Mouse (Mus musculus): ENCODE data around the gene Camk2b.

The Camk2b gene

DNA sequence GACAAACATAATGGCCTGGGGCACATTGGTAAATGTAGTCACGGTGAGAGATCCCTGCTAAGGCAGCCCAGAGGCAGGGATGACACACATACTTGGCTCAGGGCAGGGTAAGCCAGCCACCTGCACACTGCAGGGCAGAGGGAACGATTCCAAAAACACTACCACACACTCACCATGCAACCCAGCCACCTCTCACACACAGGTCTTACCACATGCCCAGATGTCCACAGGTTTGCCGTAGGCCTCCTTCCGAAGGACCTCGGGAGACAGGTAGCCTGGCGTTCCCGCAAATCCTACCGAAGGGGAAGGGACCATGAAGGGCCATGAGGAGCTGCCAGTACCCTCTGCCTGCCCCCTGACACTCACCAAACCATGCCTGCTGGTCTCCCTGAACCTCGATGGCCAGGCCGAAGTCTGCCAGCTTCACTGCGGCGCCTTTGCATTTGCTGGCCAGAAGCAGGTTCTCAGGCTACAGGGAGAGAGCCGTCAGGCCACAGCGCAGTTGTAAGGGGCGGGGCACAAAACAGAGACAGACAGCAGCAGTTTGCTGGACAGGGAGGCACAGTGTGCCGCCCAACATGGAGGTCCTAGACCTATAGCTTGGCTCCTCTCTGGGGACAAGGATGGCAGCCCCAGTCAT, 76.1 kb downstream of the Camk2b start:
- CTCF ChIA-PET = interaction anchor here (0.6 to 2.1 kb wide), 4 partner anchors 34 to 80 kb away, joined by 4 to 8 read pairs (median 7); no protein-coding TSS in a partner anchor

DNA sequence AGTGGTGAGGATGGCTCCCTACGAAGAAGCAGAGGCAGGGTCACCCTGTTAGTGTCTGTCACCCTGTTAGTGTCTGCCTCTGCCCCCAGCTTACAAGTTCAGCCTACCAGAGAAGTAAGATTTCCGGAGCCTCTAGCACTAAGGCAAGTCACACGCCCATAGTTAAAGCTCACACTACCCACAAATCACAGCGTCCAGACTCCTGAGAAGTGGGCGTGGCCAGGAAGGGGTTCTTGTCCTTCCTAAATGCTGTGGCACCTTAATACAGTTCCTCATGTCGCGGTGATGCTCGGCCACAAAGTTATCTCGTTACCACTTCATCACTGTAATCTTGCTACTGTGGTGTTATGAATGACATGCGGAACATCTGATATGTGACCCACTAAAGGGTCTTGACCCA, 78.0 kb downstream of the Camk2b start:
- CTCF ChIA-PET = interaction anchor here (0.6 kb wide), 1 partner anchor 1081 kb away, joined by 5 read pairs; no protein-coding TSS in a partner anchor

DNA sequence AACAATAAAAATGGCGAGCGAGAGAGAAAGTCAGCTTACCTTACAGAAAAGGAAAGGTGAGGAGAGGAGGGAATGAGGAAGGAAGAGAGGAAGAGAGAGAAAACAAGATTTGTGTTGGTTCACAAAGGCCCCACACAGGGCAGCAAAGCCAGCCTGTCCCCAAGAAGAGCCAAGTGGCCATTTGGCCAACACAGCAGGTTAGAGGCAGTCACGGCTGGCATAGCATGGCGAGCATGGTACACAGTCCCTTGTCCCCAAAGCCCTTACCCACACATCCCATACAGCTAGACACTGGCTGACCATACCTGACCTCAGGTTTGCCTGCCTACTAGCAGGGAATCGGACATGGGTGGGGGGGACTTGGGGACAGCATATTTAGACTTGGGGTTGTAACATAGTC, 82.5 kb downstream of the Camk2b start:
- CTCF ChIA-PET = no interaction called here

DNA sequence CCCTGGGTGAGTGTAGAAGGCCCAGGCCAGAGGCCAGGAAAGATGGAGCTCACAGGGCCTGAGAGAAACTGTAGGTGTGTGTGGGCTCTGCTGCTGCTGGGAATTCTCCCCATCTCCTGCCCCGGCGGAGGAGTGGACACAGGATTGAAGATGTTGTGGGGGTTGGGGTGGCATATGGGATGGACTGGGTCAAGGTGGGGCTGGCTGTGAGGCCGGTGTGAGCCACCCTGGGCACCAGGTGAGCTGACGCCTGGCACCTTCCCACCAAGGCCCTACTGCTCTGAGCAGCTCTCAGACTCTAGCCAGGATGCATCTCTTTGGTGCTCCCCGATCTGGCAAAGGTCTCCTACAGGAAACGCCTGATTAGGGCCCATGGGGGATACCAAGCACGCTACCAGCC, 84.8 kb downstream of the Camk2b start:
- CTCF ChIA-PET = no interaction called here

DNA sequence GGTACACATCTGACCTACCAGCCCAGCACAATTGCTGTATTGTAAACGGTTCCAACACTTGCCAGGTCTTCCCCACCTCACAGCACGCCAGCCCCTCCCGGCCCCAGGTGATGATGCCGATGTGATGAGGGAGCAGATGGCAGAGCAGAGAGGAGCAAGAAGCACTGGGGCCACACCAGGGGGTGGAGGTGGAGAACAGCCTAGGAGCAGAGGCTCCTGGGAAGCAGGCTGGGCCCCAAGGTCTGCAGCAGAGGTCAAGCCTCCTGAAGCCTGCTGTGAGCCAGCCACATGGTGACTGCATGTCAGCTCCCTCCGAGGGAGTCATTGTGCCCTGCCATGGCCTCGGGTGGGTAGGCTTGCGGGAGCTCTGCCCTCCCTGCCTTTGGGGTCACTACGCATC, 85.6 kb downstream of the Camk2b start:
- CTCF ChIA-PET = no interaction called here

DNA sequence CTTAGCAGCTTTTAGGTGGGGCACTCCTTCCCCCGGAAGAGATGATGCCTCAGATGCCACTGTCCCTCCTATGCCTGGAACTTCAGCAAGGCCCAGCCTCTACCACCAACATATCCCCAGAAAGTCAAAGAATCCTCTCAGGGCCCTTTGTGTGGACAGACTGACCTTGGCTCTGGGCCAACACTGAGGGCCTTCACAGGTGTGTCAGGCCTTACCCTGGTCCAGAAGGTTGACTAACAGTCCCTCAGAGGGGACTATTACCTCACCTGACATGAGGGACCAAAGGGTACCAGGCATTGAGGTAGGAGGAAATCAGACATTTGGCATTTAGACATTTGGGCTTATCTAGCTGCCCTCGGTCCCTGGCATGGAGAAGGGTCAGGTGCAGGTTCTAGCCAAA, 86.1 kb downstream of the Camk2b start:
- CTCF ChIA-PET = no interaction called here

DNA sequence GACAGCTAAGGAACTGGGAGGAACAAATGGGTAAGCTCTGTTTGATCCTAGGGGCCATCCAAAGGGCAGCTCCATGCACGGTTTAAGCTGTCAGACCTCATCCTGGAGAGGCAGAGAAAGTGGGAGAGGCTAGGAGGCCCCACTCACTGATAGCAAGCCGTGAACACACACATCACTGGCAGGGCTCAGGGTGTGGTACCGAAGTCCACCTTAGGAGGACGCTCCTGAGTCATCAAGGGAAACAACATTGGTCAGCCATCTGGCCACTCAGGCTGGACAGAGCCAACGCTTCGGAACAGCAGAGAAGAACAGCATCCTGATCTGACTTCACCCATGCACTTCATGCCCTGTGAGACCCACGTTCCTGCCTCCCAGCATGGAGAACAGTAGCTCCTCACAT, 87.1 kb downstream of the Camk2b start:
- CTCF ChIA-PET = no interaction called here

DNA sequence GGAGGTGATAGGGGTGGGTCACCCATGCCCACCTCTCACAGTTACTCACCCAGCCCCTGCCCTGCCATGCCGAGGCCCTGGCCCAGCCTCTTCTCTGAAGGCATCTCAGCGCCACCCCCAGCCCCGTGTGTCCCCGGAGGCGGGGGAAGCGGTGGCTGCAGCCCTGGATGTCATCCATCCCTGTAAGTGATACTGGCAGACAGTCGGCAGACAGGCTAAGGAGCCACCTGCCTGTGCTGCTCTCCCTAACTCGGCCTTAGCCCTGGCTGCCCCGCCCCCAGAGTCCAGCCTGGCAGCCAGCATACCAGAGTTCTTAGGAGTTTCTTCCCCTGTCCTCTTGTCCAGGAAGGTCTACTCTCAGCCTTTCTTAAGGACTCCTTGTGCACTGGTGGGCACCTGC, 90.1 kb downstream of the Camk2b start:
- CTCF ChIA-PET = no interaction called here

DNA sequence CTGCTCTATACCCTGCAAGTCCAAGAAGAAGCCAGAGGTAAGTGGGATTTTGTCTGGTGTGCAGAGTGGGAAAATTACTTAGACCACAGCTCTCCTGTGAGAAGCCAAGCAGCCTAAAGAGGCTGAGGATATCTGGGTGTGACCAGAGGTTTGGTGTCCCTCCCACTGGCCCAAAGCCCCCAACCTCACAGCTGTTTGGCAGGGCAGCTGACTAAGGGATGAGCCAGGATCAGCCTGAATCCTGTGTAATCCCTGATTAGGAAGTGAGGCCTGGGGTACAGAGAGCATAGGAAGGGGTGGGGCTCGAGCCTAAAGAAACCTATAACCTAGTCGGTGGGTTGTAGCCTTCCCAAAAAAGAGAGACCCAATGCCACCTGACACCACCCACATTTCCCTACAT, 91.1 kb downstream of the Camk2b start:
- CTCF ChIA-PET = no interaction called here

DNA sequence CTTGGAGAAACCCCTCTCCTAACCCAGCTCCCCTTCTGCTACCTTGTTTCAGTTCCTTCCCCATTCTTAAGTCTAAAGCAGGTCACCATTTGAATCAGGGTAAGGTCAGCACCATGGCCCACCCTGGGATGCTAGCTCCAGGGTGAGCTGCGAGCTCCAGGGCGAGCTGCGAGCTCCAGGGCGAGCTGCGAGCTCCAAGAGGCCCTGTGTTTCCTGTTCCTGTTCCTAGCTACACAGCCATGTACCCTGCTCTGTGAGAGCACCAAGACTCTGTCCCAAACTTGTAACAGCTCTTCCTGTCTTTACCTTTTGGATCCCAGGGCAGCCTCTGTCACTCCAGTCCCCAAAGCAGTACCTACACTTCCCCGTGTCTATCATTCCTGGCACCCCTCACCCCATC, 92.1 kb downstream of the Camk2b start:
- CTCF ChIA-PET = no interaction called here

DNA sequence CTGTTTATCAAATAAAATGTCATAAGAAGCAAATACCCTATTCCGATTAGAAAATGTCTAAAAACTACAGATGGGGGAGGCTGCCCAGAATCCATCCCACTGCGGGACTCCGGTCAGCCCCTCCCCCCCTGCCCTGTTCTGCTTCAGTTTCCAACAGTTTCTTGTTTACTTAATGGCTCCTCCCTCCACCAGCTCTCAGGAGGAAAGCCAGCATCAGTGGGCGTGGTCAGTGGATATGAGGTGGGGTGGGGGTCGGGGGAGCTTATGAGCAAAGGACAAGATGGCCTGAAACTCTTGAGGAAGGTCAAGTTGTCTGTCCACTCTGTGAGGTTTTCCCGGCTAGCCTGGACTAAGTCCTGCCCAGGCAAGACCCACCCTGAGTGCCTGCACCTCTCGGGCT, 93.0 kb downstream of the Camk2b start:
- CTCF ChIA-PET = interaction anchor here (1.1 kb wide), 1 partner anchor 9 kb away, joined by 8 read pairs; no protein-coding TSS in a partner anchor

DNA sequence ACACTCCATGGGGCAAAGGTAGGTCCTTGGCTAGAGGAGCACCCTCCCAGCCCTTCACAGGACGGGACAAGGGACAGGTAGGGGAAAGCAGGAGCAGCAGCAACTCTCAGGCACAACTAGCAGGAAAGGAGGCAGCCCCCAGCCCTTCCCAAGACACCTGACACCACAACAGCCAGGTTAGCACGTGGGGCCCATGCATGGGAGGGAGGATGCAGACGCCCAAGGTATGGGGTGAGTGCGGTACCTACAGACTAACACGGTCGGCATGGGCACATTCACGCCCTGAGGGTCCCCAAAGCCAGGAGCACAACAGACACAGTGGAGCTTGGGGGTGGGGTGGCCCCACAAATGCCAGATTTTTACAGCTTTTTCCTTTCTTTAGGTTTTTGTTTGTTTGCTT, 95.0 kb downstream of the Camk2b start:
- CTCF ChIA-PET = no interaction called here

DNA sequence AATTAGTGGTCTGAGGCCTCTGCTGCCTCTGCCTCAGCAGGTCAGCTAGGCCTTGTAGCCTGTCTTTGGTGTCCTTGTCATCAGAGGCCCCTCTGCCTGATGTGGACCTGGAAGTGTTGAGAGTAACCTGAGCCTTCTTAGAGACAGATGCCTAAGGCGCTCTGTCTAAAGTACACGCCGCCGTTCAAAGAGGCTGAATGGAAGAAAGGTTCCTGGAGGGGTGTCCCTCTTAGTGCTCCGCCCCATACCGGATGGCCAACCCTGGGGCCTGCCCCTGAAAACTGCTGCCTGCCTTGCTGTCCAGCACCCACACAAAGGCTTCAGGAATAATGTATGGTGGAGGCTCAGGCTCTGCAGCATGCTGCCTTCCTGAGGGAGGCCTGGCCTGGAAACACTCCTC, 97.9 kb downstream of the Camk2b start:
- CTCF ChIA-PET = no interaction called here

DNA sequence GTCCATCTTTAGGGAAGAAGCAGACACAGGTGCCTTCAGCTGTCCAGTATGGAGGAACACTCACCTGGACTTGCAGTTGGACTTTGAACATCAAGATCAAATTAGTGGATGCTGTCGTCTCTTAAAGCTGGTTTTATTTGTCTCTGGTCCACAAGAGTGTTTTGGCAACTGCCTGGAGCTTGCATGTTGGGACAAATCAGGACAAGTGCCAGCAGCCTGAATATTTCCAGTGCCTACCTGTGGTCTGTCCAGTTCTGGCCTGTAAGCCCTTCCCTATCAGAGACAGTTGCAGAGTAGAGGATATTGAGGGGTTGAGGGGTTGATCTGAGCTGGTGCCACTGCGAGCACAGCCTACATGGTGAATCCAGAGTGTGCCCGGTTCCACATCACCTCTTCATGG, 99.4 kb downstream of the Camk2b start:
- CTCF ChIA-PET = interaction anchor here (0.5 kb wide), 1 partner anchor 1981 kb away, joined by 6 read pairs; no protein-coding TSS in a partner anchor

DNA sequence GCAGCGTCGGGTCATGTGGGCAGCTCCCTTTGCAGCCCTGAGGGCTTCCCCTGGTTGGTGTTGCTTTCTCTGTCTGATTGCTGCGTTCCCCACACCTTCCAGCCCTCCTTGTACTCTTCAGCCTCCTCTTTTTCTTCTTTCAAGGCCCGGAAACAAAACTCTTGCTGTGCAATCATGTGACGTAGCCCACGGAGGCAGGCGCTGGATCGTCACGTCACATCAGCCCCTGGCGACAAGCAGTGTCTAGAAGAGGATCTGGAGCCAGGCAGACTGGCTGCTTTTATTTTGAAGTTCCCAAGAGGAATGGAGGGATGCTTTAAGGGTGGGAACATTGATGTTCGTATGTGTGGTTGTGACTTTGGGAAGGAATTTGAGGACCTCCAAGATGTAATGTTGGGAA, 100.3 kb downstream of the Camk2b start:
- CTCF ChIA-PET = no interaction called here

DNA sequence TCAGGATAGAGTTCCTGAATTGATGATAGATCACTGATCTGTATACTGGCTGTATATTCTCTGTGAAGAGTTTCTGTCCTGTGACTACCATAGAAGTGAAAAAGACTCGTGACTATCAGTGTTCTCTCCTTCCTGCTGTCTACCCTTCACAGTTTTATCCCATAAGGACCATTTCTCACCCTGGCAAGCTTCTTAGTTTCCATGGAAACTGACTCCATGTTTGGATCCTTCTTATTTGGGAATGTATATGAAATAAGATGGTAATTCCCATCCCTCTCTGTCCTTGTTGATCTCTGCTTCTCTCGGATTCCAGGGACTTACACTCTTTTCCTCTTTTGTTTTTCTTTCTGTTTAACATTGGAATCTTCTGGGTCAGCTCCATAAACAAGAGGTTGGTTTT, 106.1 kb downstream of the Camk2b start:
- CTCF ChIA-PET = no interaction called here

DNA sequence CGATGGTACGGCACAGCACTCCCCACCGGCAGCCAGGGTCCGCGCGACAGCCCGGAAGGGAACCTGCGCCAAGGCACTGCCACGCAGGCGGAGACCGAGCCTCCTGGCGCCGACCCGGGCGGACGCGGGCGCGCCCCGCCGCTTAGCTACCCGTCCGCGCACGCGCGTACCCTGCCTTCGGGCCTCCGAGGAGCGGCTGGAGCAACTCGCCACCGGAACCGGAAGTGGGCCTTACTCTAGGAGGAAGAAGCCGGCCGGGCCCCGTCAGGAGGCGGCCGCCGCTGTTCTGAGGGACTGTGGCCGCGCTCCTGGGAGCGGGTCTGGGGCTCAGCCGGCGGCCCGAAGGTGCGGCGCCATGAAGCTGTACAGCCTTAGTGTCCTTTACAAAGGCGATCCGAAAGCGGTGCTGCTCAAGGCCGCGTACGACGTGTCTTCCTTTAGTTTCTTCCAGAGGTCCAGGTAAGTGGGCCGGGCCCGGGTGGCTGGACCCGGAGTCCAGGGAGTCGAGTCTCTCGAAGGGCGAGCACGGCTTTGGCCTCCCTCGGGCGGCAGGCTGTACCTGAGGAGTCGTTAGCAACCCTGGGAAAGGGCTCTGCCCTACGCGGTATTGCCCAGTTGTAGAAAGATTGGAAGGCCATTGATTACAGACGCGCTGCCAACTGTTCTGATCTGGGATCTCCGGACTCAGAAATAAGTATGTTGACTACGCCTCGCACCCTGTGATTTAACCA, 110.5 kb downstream of the Camk2b start, which contains the start of gene Ykt6:
Gene Ykt6 (plus strand): TSS at position 148 of the 731 bp plus-strand sequence.
- CTCF ChIA-PET = interaction anchor here (1.2 kb wide), 2 partner anchors 35 to 41 kb away, joined by 4 to 5 read pairs; no protein-coding TSS in a partner anchor

DNA sequence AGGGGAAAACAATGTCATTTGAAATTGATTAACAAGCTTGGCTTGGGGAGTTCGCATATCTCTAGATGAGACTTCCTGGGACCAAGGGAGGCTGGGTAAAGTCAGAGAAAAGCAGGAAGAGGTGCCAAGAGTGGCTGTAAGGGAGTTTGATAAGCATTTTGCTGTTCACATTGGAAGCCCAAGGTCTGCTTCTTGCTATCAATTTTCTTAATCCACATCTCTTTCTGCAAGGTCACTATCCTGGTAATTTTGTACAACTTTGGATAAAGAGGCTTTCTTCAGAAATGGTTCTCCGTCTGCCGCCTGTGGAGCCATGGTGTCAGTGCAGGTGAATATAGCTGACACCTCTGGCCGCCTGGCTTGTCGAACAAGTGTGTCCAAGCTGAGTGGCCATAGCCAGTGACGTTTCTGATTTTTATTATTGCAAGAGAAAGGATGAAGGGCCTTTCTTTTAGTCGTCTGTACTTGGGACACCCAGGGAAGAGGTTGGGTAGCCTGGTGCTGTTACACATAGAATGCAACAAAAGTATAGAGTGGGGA, 111.1 kb downstream of the Camk2b start:
- CTCF ChIA-PET = interaction anchor here (0.5 to 1.2 kb wide), 2 partner anchors 42 to 247 kb away, joined by 5 to 8 read pairs; no protein-coding TSS in a partner anchor

DNA sequence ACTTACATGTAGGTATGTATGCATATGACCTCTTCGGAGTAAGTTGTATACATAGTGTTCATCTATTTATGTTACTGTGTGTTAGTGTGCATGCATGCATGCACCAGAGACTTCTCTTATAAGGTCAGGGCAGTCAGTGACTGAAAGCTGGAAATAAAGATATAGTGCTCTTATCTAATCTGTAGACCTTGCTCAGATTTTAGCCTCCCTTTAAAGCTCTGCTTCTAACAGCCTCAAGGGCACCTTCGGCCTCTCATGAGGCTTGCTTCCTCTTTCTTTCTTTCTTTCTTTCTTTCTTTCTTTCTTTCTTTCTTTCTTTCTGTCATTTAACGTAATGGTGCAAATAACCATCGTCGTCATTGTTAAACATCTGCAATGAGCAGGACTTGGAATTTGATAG, 111.7 kb downstream of the Camk2b start:
- CTCF ChIA-PET = interaction anchor here (0.5 to 1.2 kb wide), 2 partner anchors 43 to 246 kb away, joined by 5 to 8 read pairs; no protein-coding TSS in a partner anchor

DNA sequence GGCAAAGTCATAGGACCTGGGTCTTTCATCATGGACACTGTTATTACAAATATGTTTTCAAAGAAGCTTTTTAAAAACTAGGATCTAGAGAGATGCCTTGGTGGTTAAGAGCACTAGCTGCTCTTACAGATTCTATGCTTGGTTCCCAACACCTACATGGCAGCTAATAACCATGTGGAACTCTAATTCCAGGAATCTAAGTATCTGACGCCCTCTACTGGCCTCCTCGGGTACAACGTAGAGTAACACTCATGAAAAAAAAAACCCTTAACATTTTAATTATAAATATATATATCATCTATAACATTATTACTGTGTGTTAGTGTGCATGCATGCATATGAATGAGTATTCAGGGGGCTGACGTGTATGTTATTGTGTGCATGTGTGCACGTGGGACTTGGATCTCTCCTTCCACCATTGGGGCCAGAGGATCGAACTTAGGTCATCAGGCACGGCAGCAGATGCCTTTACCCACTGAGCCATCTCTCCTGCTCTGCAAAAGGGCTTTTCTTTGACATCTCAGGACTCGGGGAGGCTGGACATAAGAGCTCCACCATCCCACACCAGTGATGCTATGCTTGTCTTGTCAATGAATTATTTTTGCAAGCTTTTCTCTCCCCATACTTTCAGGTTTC, 112.9 kb downstream of the Camk2b start:
- CTCF ChIA-PET = interaction anchor here (0.5 to 0.7 kb wide), 2 partner anchors 36 to 892 kb away, joined by 3 to 6 read pairs; no protein-coding TSS in a partner anchor

DNA sequence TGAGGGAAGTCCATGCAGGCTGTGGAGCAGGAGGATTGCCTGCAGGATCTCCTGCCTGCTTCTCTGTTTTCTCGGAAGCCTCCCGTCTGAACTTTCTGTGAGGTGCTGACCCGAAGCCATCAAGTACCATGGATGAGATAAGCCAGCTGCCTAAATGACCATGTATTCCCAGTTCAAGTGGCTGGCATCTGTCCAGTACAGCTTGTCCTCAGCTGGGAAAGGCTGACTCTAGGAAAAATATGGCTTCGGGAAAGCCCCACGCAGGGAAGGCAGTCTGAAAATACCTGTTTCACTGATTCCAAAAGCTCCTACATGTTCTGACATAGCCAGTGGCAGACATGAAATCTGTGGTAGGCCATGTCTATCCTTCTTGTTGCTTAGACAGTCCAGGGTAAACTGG, 113.7 kb downstream of the Camk2b start:
- CTCF ChIA-PET = interaction anchor here (0.7 kb wide), 2 partner anchors 35 to 39 kb away, joined by 6 to 12 read pairs; no protein-coding TSS in a partner anchor
